Comparison of ENCODE assay signal across 12 mouse cellular contexts in genomic region chr11:116825230-116825629, GRCm38 (mm10). TPM values are rescaled to one million over a fixed set of nuclear protein-coding genes. Genes with fewer than 3 reads are reported as not detected.
A peak's percentile ranks its signal among the peaks of the same experiment; 100 is the strongest.
DNase-seq lines count a peak whose midpoint lies in the region; ATAC-seq and TF ChIP-seq lines count a peak whose summit lies in the region.
"Had no signal": no experiment of that assay in that cellular context is flagged by ENCODE, and none has a peak within 500 bp of the region (broad histone marks: within the 10 kb centered on the region; RNA-seq: fewer than 3 reads in every experiment).

No protein-coding gene starts in this region.

- no peak overlapping the region for H3K9ac ChIP-seq in forebrain, embryonic 11.5 days (ENCODE audit: low read length)
- 0 out of 2 replicates have a peak overlapping the region, but pooled peaks have one; percentile 13 for H3K9ac ChIP-seq in lung, embryonic 14.5 days
- H3K9ac ChIP-seq in hindbrain, embryonic 14.5 days = peak overlapping the region; percentile 43
- peak overlapping the region; percentile 61 for H3K9ac ChIP-seq in neural tube, embryonic 13.5 days
- H3K9ac ChIP-seq: embryonic facial prominence, embryonic 12.5 days; liver, embryonic 14.5 days had no signal

- H3K4me1 ChIP-seq in forebrain, embryonic 10.5 days = peaks cover 73% of the 10 kb centered on the region
- peaks cover 15% of the 10 kb centered on the region for H3K4me1 ChIP-seq in forebrain, embryonic 11.5 days (replicated peaks; ENCODE audit: control insufficient read depth, insufficient read depth, low read length)
- H3K4me1 ChIP-seq in lung, embryonic 14.5 days (ENCODE audit: insufficient read depth) = peaks cover 7% of the 10 kb centered on the region; the same call in 1 of the 2 replicates
- peaks cover 24% of the 10 kb centered on the region for H3K4me1 ChIP-seq in hindbrain, embryonic 14.5 days (replicated peaks; ENCODE audit: control insufficient read depth, insufficient read depth, low read length)
- peaks cover 65% of the 10 kb centered on the region for H3K4me1 ChIP-seq in neural tube, embryonic 13.5 days (replicated peaks)

- no peak for ATAC-seq in forebrain, embryonic 11.5 days (replicated peaks; ENCODE audit: low FRiP score)
- no peak for ATAC-seq in lung, embryonic 14.5 days (ENCODE audit: insufficient read depth)
- no peak for ATAC-seq in hindbrain, embryonic 14.5 days (ENCODE audit: low FRiP score)
- no peak for ATAC-seq in neural tube, embryonic 13.5 days (ENCODE audit: low read depth)
- ATAC-seq: activated CD4-positive, CD25-positive, alpha-beta regulatory T cell, adult 4 months had no signal

- H3K36me3 ChIP-seq in forebrain, embryonic 10.5 days (replicated peaks) = peaks cover 3% of the 10 kb centered on the region; the same call in 1 of the 2 replicates
- H3K36me3 ChIP-seq in forebrain, embryonic 11.5 days (ENCODE audit: control insufficient read depth, insufficient read depth, low read length) = no peaks in the 10 kb centered on the region
- no peaks in the 10 kb centered on the region for H3K36me3 ChIP-seq in lung, embryonic 14.5 days (ENCODE audit: insufficient read depth)
- no peaks in the 10 kb centered on the region for H3K36me3 ChIP-seq in hindbrain, embryonic 14.5 days (replicated peaks; ENCODE audit: control insufficient read depth, insufficient read depth)
- no peaks in the 10 kb centered on the region for H3K36me3 ChIP-seq in neural tube, embryonic 13.5 days
- H3K36me3 ChIP-seq: embryonic facial prominence, embryonic 12.5 days had no signal

- H3K4me2 ChIP-seq in forebrain, embryonic 11.5 days (ENCODE audit: low read depth, low read length, severe bottlenecking) = no peak overlapping the region
- peak overlapping the region; percentile 12; the same call in 1 of the 2 replicates for H3K4me2 ChIP-seq in lung, embryonic 14.5 days
- H3K4me2 ChIP-seq in hindbrain, embryonic 14.5 days (replicated peaks) = peak overlapping the region; percentile 90
- H3K4me2 ChIP-seq in neural tube, embryonic 13.5 days = peak overlapping the region; percentile 81
- H3K4me2 ChIP-seq: embryonic facial prominence, embryonic 12.5 days had no signal

- intact Hi-C loops in left cerebral cortex, postnatal 36 days (cut with DNase I) = no loop called here

- peak overlapping the region; percentile 92 for H3K27ac ChIP-seq in forebrain, embryonic 10.5 days
- H3K27ac ChIP-seq in forebrain, embryonic 11.5 days (ENCODE audit: low read depth, low read length) = no peak overlapping the region
- no peak overlapping the region for H3K27ac ChIP-seq in lung, embryonic 14.5 days (ENCODE audit: low read depth)
- peak overlapping the region; percentile 73 for H3K27ac ChIP-seq in hindbrain, embryonic 14.5 days
- peak overlapping the region; percentile 91 for H3K27ac ChIP-seq in neural tube, embryonic 13.5 days (replicated peaks)
- H3K27ac ChIP-seq: embryonic facial prominence, embryonic 12.5 days; liver, embryonic 14.5 days had no signal

- peaks cover 9% of the 10 kb centered on the region; the same call in 1 of the 2 replicates for H3K27me3 ChIP-seq in forebrain, embryonic 10.5 days (ENCODE audit: poor library complexity, severe bottlenecking)
- no peaks in the 10 kb centered on the region for H3K27me3 ChIP-seq in forebrain, embryonic 11.5 days (ENCODE audit: control insufficient read depth, insufficient read depth, low read length)
- H3K27me3 ChIP-seq in lung, embryonic 14.5 days (ENCODE audit: insufficient read depth, low read length) = no peaks in the 10 kb centered on the region
- no peaks in the 10 kb centered on the region for H3K27me3 ChIP-seq in hindbrain, embryonic 14.5 days (ENCODE audit: control insufficient read depth, insufficient read depth, low read length)
- H3K27me3 ChIP-seq in neural tube, embryonic 13.5 days = no peaks in the 10 kb centered on the region
- H3K27me3 ChIP-seq: embryonic facial prominence, embryonic 12.5 days had no signal

- H3K4me3 ChIP-seq in forebrain, embryonic 10.5 days = peak overlapping the region; percentile 16
- no peak overlapping the region for H3K4me3 ChIP-seq in forebrain, embryonic 11.5 days (ENCODE audit: low read depth, low read length)
- no peak overlapping the region for H3K4me3 ChIP-seq in lung, embryonic 14.5 days (ENCODE audit: low read depth, low read length)
- peak overlapping the region; percentile 71 for H3K4me3 ChIP-seq in hindbrain, embryonic 14.5 days (replicated peaks; ENCODE audit: low read length)
- peak overlapping the region; percentile 77 for H3K4me3 ChIP-seq in neural tube, embryonic 13.5 days
- H3K4me3 ChIP-seq: embryonic facial prominence, embryonic 12.5 days had no signal

- no peak for TF ChIP-seq CTCF in lung, embryonic 14.5 days (IDR thresholded peaks at IDR 0.05; ENCODE audit: low read depth)

- no peak for DNase-seq in forebrain, embryonic 10.5 days (ENCODE audit: extremely low spot score, low spot score)
- DNase-seq in forebrain, embryonic 11.5 days (ENCODE audit: low spot score) = no peak
- DNase-seq in lung, embryonic 14.5 days = no peak
- DNase-seq in lung, postnatal 14 days = no peak
- DNase-seq in hindbrain, embryonic 14.5 days (ENCODE audit: low spot score) = no peak
- DNase-seq in lung, postnatal 25 days (ENCODE audit: low spot score) = no peak
- DNase-seq in left cerebral cortex, postnatal 36 days (ENCODE audit: low spot score in 2 of 2) = no peak
- DNase-seq: kidney, postnatal 25 days had no signal

- 72% methylated on average over 5 of the region's 5 CpGs for WGBS in forebrain, embryonic 10.5 days
- WGBS in forebrain, embryonic 11.5 days = 65% methylated on average over 5 of the region's 5 CpGs
- WGBS in lung, embryonic 14.5 days = 75% methylated on average over 5 of the region's 5 CpGs
- 16% methylated on average over 4 of the region's 5 CpGs for WGBS in hindbrain, embryonic 14.5 days
- 24% methylated on average over 5 of the region's 5 CpGs for WGBS in neural tube, embryonic 13.5 days

- H3K9me3 ChIP-seq in forebrain, embryonic 10.5 days = no peaks in the 10 kb centered on the region
- no peaks in the 10 kb centered on the region for H3K9me3 ChIP-seq in forebrain, embryonic 11.5 days (ENCODE audit: control insufficient read depth, low read length)
- H3K9me3 ChIP-seq in lung, embryonic 14.5 days (ENCODE audit: low read depth, low read length) = no peaks in the 10 kb centered on the region
- H3K9me3 ChIP-seq in hindbrain, embryonic 14.5 days (ENCODE audit: control insufficient read depth, low read length) = no peaks in the 10 kb centered on the region
- H3K9me3 ChIP-seq in neural tube, embryonic 13.5 days = no peaks in the 10 kb centered on the region
- H3K9me3 ChIP-seq: embryonic facial prominence, embryonic 12.5 days had no signal

RNA-seq across cellular contexts. Expression of gene Mxra7, which starts 2.6 kb away (rescaled TPM):
- 16.5 and 18.2 TPM in 2 replicates for polyA plus RNA-seq in forebrain, embryonic 10.5 days (2016; fragmentation: Nextera tagmentation; extraction: Ambion mirVana)
- 16.8 and 19.6 TPM in 2 replicates for polyA plus RNA-seq in forebrain, embryonic 11.5 days (2014; fragmentation: Nextera tagmentation; extraction: Ambion mirVana)
- polyA plus RNA-seq in lung, embryonic 14.5 days (2014; fragmentation: Nextera tagmentation; extraction: Ambion mirVana) = 13.7 and 15.9 TPM in 2 replicates
- 29.3 and 35.5 TPM in 2 replicates for polyA plus RNA-seq in hindbrain, embryonic 14.5 days (2014; fragmentation: Nextera tagmentation; extraction: Ambion mirVana)
- polyA plus RNA-seq in neural tube, embryonic 13.5 days (2015; fragmentation: Nextera tagmentation; extraction: Ambion mirVana) = 59.4 and 62.0 TPM in 2 replicates
- total RNA-seq in left cerebral cortex, postnatal 36 days (2021) = 10 to 100 TPM; 15.4 to 18.3 TPM
- polyA plus RNA-seq: activated CD4-positive, CD25-positive, alpha-beta regulatory T cell, adult 4 months had no signal

RNA-seq across cellular contexts. Expression of gene Mettl23, which starts 17.8 kb away (rescaled TPM):
- 64.3 and 66.5 TPM in 2 replicates for polyA plus RNA-seq in forebrain, embryonic 10.5 days (2016; fragmentation: Nextera tagmentation; extraction: Ambion mirVana)
- 67.6 and 70.4 TPM in 2 replicates for polyA plus RNA-seq in forebrain, embryonic 11.5 days (2014; fragmentation: Nextera tagmentation; extraction: Ambion mirVana)
- 58.3 and 62.2 TPM in 2 replicates for polyA plus RNA-seq in lung, embryonic 14.5 days (2014; fragmentation: Nextera tagmentation; extraction: Ambion mirVana)
- 70.0 and 73.9 TPM in 2 replicates for polyA plus RNA-seq in hindbrain, embryonic 14.5 days (2014; fragmentation: Nextera tagmentation; extraction: Ambion mirVana)
- polyA plus RNA-seq in neural tube, embryonic 13.5 days (2015; fragmentation: Nextera tagmentation; extraction: Ambion mirVana) = 71.8 and 76.7 TPM in 2 replicates
- 10 to 100 TPM; 24.4 to 29.5 TPM for total RNA-seq in left cerebral cortex, postnatal 36 days (2021)

RNA-seq across cellular contexts. Expression of gene Jmjd6, which starts 18.0 kb away (rescaled TPM):
- 91.1 and 106 TPM in 2 replicates for polyA plus RNA-seq in forebrain, embryonic 10.5 days (2016; fragmentation: Nextera tagmentation; extraction: Ambion mirVana)
- polyA plus RNA-seq in forebrain, embryonic 11.5 days (2014; fragmentation: Nextera tagmentation; extraction: Ambion mirVana) = 86.8 and 99.5 TPM in 2 replicates
- 61.2 and 66.3 TPM in 2 replicates for polyA plus RNA-seq in lung, embryonic 14.5 days (2014; fragmentation: Nextera tagmentation; extraction: Ambion mirVana)
- polyA plus RNA-seq in hindbrain, embryonic 14.5 days (2014; fragmentation: Nextera tagmentation; extraction: Ambion mirVana) = 64.6 and 65.7 TPM in 2 replicates
- 75.3 and 81.2 TPM in 2 replicates for polyA plus RNA-seq in neural tube, embryonic 13.5 days (2015; fragmentation: Nextera tagmentation; extraction: Ambion mirVana)
- total RNA-seq in left cerebral cortex, postnatal 36 days (2021) = 10 to 100 TPM; 28.4 to 29.1 TPM

RNA-seq across cellular contexts. Expression of gene Mfsd11, which starts 27.0 kb away (rescaled TPM):
- polyA plus RNA-seq in forebrain, embryonic 10.5 days (2016; fragmentation: Nextera tagmentation; extraction: Ambion mirVana) = 18.9 and 24.7 TPM in 2 replicates
- 27.9 and 31.0 TPM in 2 replicates for polyA plus RNA-seq in forebrain, embryonic 11.5 days (2014; fragmentation: Nextera tagmentation; extraction: Ambion mirVana)
- 31.8 and 36.7 TPM in 2 replicates for polyA plus RNA-seq in lung, embryonic 14.5 days (2014; fragmentation: Nextera tagmentation; extraction: Ambion mirVana)
- 51.9 and 54.4 TPM in 2 replicates for polyA plus RNA-seq in hindbrain, embryonic 14.5 days (2014; fragmentation: Nextera tagmentation; extraction: Ambion mirVana)
- polyA plus RNA-seq in neural tube, embryonic 13.5 days (2015; fragmentation: Nextera tagmentation; extraction: Ambion mirVana) = 42.9 and 47.3 TPM in 2 replicates
- total RNA-seq in left cerebral cortex, postnatal 36 days (2021) = 10 to 100 TPM; 33.2 to 41.6 TPM

RNA-seq across cellular contexts. Expression of gene Srsf2, which starts 27.7 kb away (rescaled TPM):
- polyA plus RNA-seq in forebrain, embryonic 10.5 days (2016; fragmentation: Nextera tagmentation; extraction: Ambion mirVana) = 901 and 914 TPM in 2 replicates
- polyA plus RNA-seq in forebrain, embryonic 11.5 days (2014; fragmentation: Nextera tagmentation; extraction: Ambion mirVana) = 1,008 and 1,039 TPM in 2 replicates
- polyA plus RNA-seq in lung, embryonic 14.5 days (2014; fragmentation: Nextera tagmentation; extraction: Ambion mirVana) = 1,038 and 1,045 TPM in 2 replicates
- 556 and 567 TPM in 2 replicates for polyA plus RNA-seq in hindbrain, embryonic 14.5 days (2014; fragmentation: Nextera tagmentation; extraction: Ambion mirVana)
- polyA plus RNA-seq in neural tube, embryonic 13.5 days (2015; fragmentation: Nextera tagmentation; extraction: Ambion mirVana) = 624 and 649 TPM in 2 replicates
- total RNA-seq in left cerebral cortex, postnatal 36 days (2021) = 100 to 1,000 TPM; 137 to 155 TPM

Comparison
In these comparisons a context has a peak if more than half of its experiments do, and no peak if none do; other contexts are left out.
1. H3K27ac ChIP-seq: peak in forebrain, embryonic 10.5 days (single experiment), hindbrain, embryonic 14.5 days (single experiment) and neural tube, embryonic 13.5 days (single experiment); none in forebrain, embryonic 11.5 days (single experiment) and lung, embryonic 14.5 days (single experiment).
2. H3K4me3 ChIP-seq: peak in forebrain, embryonic 10.5 days (single experiment), hindbrain, embryonic 14.5 days (single experiment) and neural tube, embryonic 13.5 days (single experiment); none in forebrain, embryonic 11.5 days (single experiment) and lung, embryonic 14.5 days (single experiment).